Mouse (Mus musculus) heart, adult 18-20 months (tissue): Measurements from ENCODE around the gene Mapk8ip2. TPM values are rescaled to one million over a fixed set of nuclear protein-coding genes. Genes with fewer than 3 reads are reported as not detected.
"Not testable (repeated sequence)": the region's sequence is repeated elsewhere in the genome, so short reads cannot be mapped to it uniquely, and the experiment has no call there.

Experiments
- DNase-seq, 2 experiments: peaks; one replicate each; pipeline ENCODE4 v3.0.0; 2021 to 2022; ENCODE audit warnings: mixed read lengths in 1 of 2
- long read RNA-seq, 2 experiments: library from polyadenylated mRNA; stranded (forward); transcript quantifications; one replicate each; pipeline ENCODE4 v2.0.0; 2021
- total RNA-seq, 2 experiments: library from RNA; stranded (reverse); gene quantifications; 2 replicates each; pipeline ENCODE4 v1.2.3; 2021

Gene Mapk8ip2
- total RNA-seq: under 1 TPM; 0.07 to 0.33 TPM
- long read RNA-seq, experiment 1: 0 reads
- long read RNA-seq, experiment 2: 0 reads

- DNase-seq: no peak
Observed at GRCm38 (mm10) chr15:89453865-89454478, at the start of gene Mapk8ip2. Mapk8ip2 (plus strand) TSS chr15:89453913.

GRCm38 (mm10) chr15:89404831-89405623 is 48.7 kb upstream of the Mapk8ip2 start:
- DNase-seq: no peak

GRCm38 (mm10) chr15:89406691-89407090 is 47.0 kb upstream of the Mapk8ip2 start:
- DNase-seq: no peak

GRCm38 (mm10) chr15:89410118-89410517 is 43.6 kb upstream of the Mapk8ip2 start, which contains the start of gene Syce3:
Syce3 (minus strand) TSS chr15:89410503.
- no peak for DNase-seq

- peak; percentile 56 to 72 for DNase-seq
Observed at GRCm38 (mm10) chr15:89415282-89415681, 38.4 kb upstream of the Mapk8ip2 start.

- no peak for DNase-seq
Observed at GRCm38 (mm10) chr15:89421938-89422337, 31.8 kb upstream of the Mapk8ip2 start.

- no peak for DNase-seq
Observed at GRCm38 (mm10) chr15:89424621-89425020, 29.1 kb upstream of the Mapk8ip2 start.

GRCm38 (mm10) chr15:89425711-89426121 is 28.0 kb upstream of the Mapk8ip2 start, which contains the start of gene Cpt1b:
Cpt1b (minus strand) TSS chr15:89425863.
- peak; percentile 81 to 90 for DNase-seq

GRCm38 (mm10) chr15:89426716-89427115 is 27.0 kb upstream of the Mapk8ip2 start:
- DNase-seq: peak; percentile 65 to 73

- DNase-seq: peak in 1 of 2 experiments; percentile 41
Observed at GRCm38 (mm10) chr15:89428136-89428790, 25.4 kb upstream of the Mapk8ip2 start.

GRCm38 (mm10) chr15:89428821-89429351 is 24.8 kb upstream of the Mapk8ip2 start:
- no peak for DNase-seq

GRCm38 (mm10) chr15:89429352-89430221 is 24.1 kb upstream of the Mapk8ip2 start, which contains the start of the genes C730034F03Rik, Gm44502 and Chkb:
C730034F03Rik (plus strand) TSS chr15:89429589.
Gm44502 (minus strand) TSS chr15:89429696.
Chkb (minus strand) TSS chr15:89429908.
- peak; percentile 93 to 96 for DNase-seq

- peak in 1 of 2 experiments; percentile 12 for DNase-seq
Observed at GRCm38 (mm10) chr15:89430341-89430740, 23.4 kb upstream of the Mapk8ip2 start.

GRCm38 (mm10) chr15:89430771-89431170 is 22.9 kb upstream of the Mapk8ip2 start:
- not testable (repeated sequence) for DNase-seq

- DNase-seq: no peak
Observed at GRCm38 (mm10) chr15:89431271-89431670, 22.4 kb upstream of the Mapk8ip2 start.

GRCm38 (mm10) chr15:89431806-89432205 is 21.9 kb upstream of the Mapk8ip2 start:
- no peak for DNase-seq

- DNase-seq: no peak
Observed at GRCm38 (mm10) chr15:89432946-89433345, 20.8 kb upstream of the Mapk8ip2 start.

- DNase-seq: no peak
Observed at GRCm38 (mm10) chr15:89434136-89434535, 19.6 kb upstream of the Mapk8ip2 start.

- DNase-seq: no peak
Observed at GRCm38 (mm10) chr15:89435878-89436277, 17.8 kb upstream of the Mapk8ip2 start.

- DNase-seq: no peak
Observed at GRCm38 (mm10) chr15:89442486-89443070, 11.1 kb upstream of the Mapk8ip2 start.
